Mouse (Mus musculus) right cerebral cortex, adult 2 months (tissue): ENCODE measurements around the gene Slf2.

Experiments used
- DNase-seq, 2 experiments: peaks; one replicate each; pipeline ENCODE4 v3.0.0; 2021 to 2022; ENCODE audit warnings: low spot score in 2 of 2

Slf2 gene

GRCm38 (mm10) chr19:45012636-45013035 is 81.7 kb downstream of the Slf2 start:
- DNase-seq = no peak

GRCm38 (mm10) chr19:45013581-45014225 is 82.8 kb downstream of the Slf2 start:
- DNase-seq = no peak

GRCm38 (mm10) chr19:45014335-45014971 is 83.5 kb downstream of the Slf2 start, which contains the start of gene Lzts2:
TSS of gene Lzts2 (plus strand) at chr19:45014414.
- no peak for DNase-seq

GRCm38 (mm10) chr19:45014981-45015402 is 84.0 kb downstream of the Slf2 start:
- DNase-seq = peak in 1 of 2 experiments; percentile 27

GRCm38 (mm10) chr19:45015518-45016281 is 84.7 kb downstream of the Slf2 start:
- peak in 1 of 2 experiments; percentile 55 for DNase-seq

- DNase-seq = peak; percentile 62 to 75
Measured at GRCm38 (mm10) chr19:45016341-45017215, 85.6 kb downstream of the Slf2 start.

- peak; percentile 61 to 73 for DNase-seq
Measured at GRCm38 (mm10) chr19:45017216-45017771, 86.3 kb downstream of the Slf2 start.

- peak; percentile 65 to 76 for DNase-seq
Measured at GRCm38 (mm10) chr19:45017909-45018308, 87.0 kb downstream of the Slf2 start.

- no peak for DNase-seq
Measured at GRCm38 (mm10) chr19:45018351-45018831, 87.4 kb downstream of the Slf2 start.

- no peak for DNase-seq
Measured at GRCm38 (mm10) chr19:45020348-45020747, 89.4 kb downstream of the Slf2 start.

GRCm38 (mm10) chr19:45021362-45021761 is 90.4 kb downstream of the Slf2 start:
- no peak for DNase-seq

- no peak for DNase-seq
Measured at GRCm38 (mm10) chr19:45023993-45024392, 93.0 kb downstream of the Slf2 start.

GRCm38 (mm10) chr19:45024775-45025174 is 93.8 kb downstream of the Slf2 start:
- DNase-seq = no peak

GRCm38 (mm10) chr19:45025937-45026568 is 95.1 kb downstream of the Slf2 start:
- no peak for DNase-seq

- DNase-seq = no peak
Measured at GRCm38 (mm10) chr19:45026958-45027670, 96.2 kb downstream of the Slf2 start.

- DNase-seq = no peak
Measured at GRCm38 (mm10) chr19:45027848-45028247, 96.9 kb downstream of the Slf2 start.

GRCm38 (mm10) chr19:45028746-45029145 is 97.8 kb downstream of the Slf2 start:
- DNase-seq = no peak

GRCm38 (mm10) chr19:45029571-45029970 is 98.6 kb downstream of the Slf2 start:
- DNase-seq = no peak

GRCm38 (mm10) chr19:45030111-45030510 is 99.2 kb downstream of the Slf2 start:
- peak in 1 of 2 experiments; percentile 61 for DNase-seq
